Mouse (Mus musculus) erythroblast, embryonic 14.5 days (primary cell): ENCODE data around the gene Erh. TPM values are rescaled to one million over a fixed set of nuclear protein-coding genes. Genes with fewer than 3 reads are reported as not detected.
A peak's percentile ranks its signal among the peaks of the same experiment; 100 is the strongest.

Experiments
- H3K27me3 ChIP-seq: 2 replicates; pipeline ENCODE4 v1.6.1; 2012; ENCODE audit warnings: inconsistent platforms; ENCODE audit not compliant: control insufficient read depth
- H3K36me3 ChIP-seq: 2 replicates; pipeline ENCODE4 v1.6.1; 2012; ENCODE audit warnings: mild to moderate bottlenecking, inconsistent platforms; ENCODE audit not compliant: control insufficient read depth
- H3K4me1 ChIP-seq: 2 replicates; pipeline ENCODE4 v1.6.1; 2012; ENCODE audit warnings: inconsistent platforms; ENCODE audit not compliant: control insufficient read depth
- H3K4me3 ChIP-seq: replicated peaks from 2 replicates; pipeline ENCODE3; 2012; ENCODE audit warnings: moderate library complexity, mild to moderate bottlenecking, inconsistent platforms
- H3K9me3 ChIP-seq: 2 replicates; pipeline ENCODE4 v1.6.1; 2012; ENCODE audit warnings: low read length, inconsistent platforms, mixed read lengths; ENCODE audit not compliant: control insufficient read depth
- GATA1 ChIP-seq: IDR thresholded peaks from 2 replicates; pipeline ENCODE4 v1.6.1; 2012; ENCODE audit warnings: low read length, inconsistent platforms, mixed read lengths
- TAL1 ChIP-seq: IDR thresholded peaks from 3 replicates; pipeline ENCODE4 v1.6.1; 2012; ENCODE audit warnings: low read length, inconsistent platforms, mixed read lengths
- polyA plus RNA-seq: library from polyadenylated mRNA; stranded (reverse); fragments of >175 nt; gene quantifications from 2 replicates; pipeline ENCODE4 v1.2.3, GENCODE M21; 2012

Erh gene
- polyA plus RNA-seq = 1.2 and 1.4 TPM in 2 replicates

- Histone ChIP-seq H3K4me3 (peak within 1 kb of the TSS; percentile 83), H3K36me3 (peaks cover 61% of the 10 kb centered on the region), H3K4me1 (peaks cover 59% of the 10 kb centered on the region), H3K27me3 (no peaks in the 10 kb centered on the region), H3K9me3 (no peaks in the 10 kb centered on the region)
- TF ChIP-seq TAL1 = no peak
- TF ChIP-seq GATA1 = no peak
Observed at GRCm38 (mm10) chr12:80643693-80644505, at the start of gene Erh, which contains the start of gene Slc39a9. Gene Erh (minus strand): TSS chr12:80644341. Gene Slc39a9 (plus strand): TSS chr12:80643883.

GRCm38 (mm10) chr12:80693700-80694099, 49.6 kb upstream of the Erh start:
- H3K27me3 ChIP-seq = peaks cover 61% of the 10 kb centered on the region
- peaks cover 9% of the 10 kb centered on the region for H3K9me3 ChIP-seq
- H3K4me1 ChIP-seq = peaks cover 29% of the 10 kb centered on the region
- no peaks in the 10 kb centered on the region for H3K36me3 ChIP-seq
- TF ChIP-seq TAL1 = no peak
- TF ChIP-seq GATA1 = no peak
- H3K4me3 ChIP-seq = no peak overlapping the region

- TF ChIP-seq GATA1 (no peak), TAL1 (no peak)
- Histone ChIP-seq H3K36me3 (no peaks in the 10 kb centered on the region), H3K27me3 (peaks cover 61% of the 10 kb centered on the region), H3K4me3 (peak within 1 kb of the TSS; percentile 43), H3K4me1 (peaks cover 19% of the 10 kb centered on the region), H3K9me3 (peaks cover 9% of the 10 kb centered on the region)
Observed at GRCm38 (mm10) chr12:80692269-80692972, 48.3 kb upstream of the Erh start, which contains the start of gene Plekhd1. Gene Plekhd1 (plus strand): TSS chr12:80692591.

GRCm38 (mm10) chr12:80691671-80692091, 47.5 kb upstream of the Erh start:
- Histone ChIP-seq H3K4me1 (peaks cover 20% of the 10 kb centered on the region), H3K27me3 (peaks cover 61% of the 10 kb centered on the region), H3K36me3 (no peaks in the 10 kb centered on the region), H3K4me3 (no peak overlapping the region), H3K9me3 (peaks cover 9% of the 10 kb centered on the region)
- TF ChIP-seq TAL1 = no peak
- no peak for TF ChIP-seq GATA1

GRCm38 (mm10) chr12:80689696-80690095, 45.6 kb upstream of the Erh start:
- H3K27me3 ChIP-seq = peaks cover 51% of the 10 kb centered on the region
- no peak for TF ChIP-seq GATA1
- no peak for TF ChIP-seq TAL1

GRCm38 (mm10) chr12:80687788-80688211, 43.7 kb upstream of the Erh start:
- TF ChIP-seq TAL1 = no peak

More at GRCm38 (mm10) chr12:80689696-80690095, 45.6 kb upstream of the Erh start:
- no peaks in the 10 kb centered on the region for H3K36me3 ChIP-seq
- H3K9me3 ChIP-seq = peaks cover 9% of the 10 kb centered on the region
- H3K4me1 ChIP-seq = peaks cover 26% of the 10 kb centered on the region
- H3K4me3 ChIP-seq = no peak overlapping the region

GRCm38 (mm10) chr12:80684316-80684715, 40.2 kb upstream of the Erh start:
- peaks cover 44% of the 10 kb centered on the region for H3K4me1 ChIP-seq
- no peak overlapping the region for H3K4me3 ChIP-seq
- TF ChIP-seq GATA1 (no peak), TAL1 (no peak)
- no peaks in the 10 kb centered on the region for H3K9me3 ChIP-seq
- H3K27me3 ChIP-seq = no peaks in the 10 kb centered on the region
- peaks cover 27% of the 10 kb centered on the region for H3K36me3 ChIP-seq

More at GRCm38 (mm10) chr12:80687788-80688211, 43.7 kb upstream of the Erh start:
- no peak overlapping the region for H3K4me3 ChIP-seq
- peaks cover 8% of the 10 kb centered on the region for H3K9me3 ChIP-seq
- H3K36me3 ChIP-seq = peaks cover 3% of the 10 kb centered on the region
- H3K27me3 ChIP-seq = peaks cover 32% of the 10 kb centered on the region
- peaks cover 41% of the 10 kb centered on the region for H3K4me1 ChIP-seq

- Histone ChIP-seq H3K4me1 (peaks cover 44% of the 10 kb centered on the region), H3K9me3 (no peaks in the 10 kb centered on the region), H3K36me3 (peaks cover 30% of the 10 kb centered on the region), H3K27me3 (no peaks in the 10 kb centered on the region), H3K4me3 (peak overlapping the region; percentile 10)
- TF ChIP-seq GATA1 = no peak
- TF ChIP-seq TAL1 = peak; percentile 52
Observed at GRCm38 (mm10) chr12:80683554-80683953, 39.4 kb upstream of the Erh start.

GRCm38 (mm10) chr12:80681340-80681739, 37.2 kb upstream of the Erh start:
- H3K9me3 ChIP-seq = no peaks in the 10 kb centered on the region
- H3K4me1 ChIP-seq = peaks cover 40% of the 10 kb centered on the region
- H3K27me3 ChIP-seq = no peaks in the 10 kb centered on the region
- H3K4me3 ChIP-seq = no peak overlapping the region
- TF ChIP-seq TAL1 = no peak
- TF ChIP-seq GATA1 = no peak
- H3K36me3 ChIP-seq = peaks cover 44% of the 10 kb centered on the region
